Mouse (Mus musculus): ENCODE measurements around the gene Clstn2.
A peak's percentile ranks its signal among the peaks of the same experiment; 100 is the strongest.

The Clstn2 gene

GRCm38 (mm10) chr9:97950378-97951006 is 82.5 kb downstream of the Clstn2 start:
- DNase-seq: no peak

- no peak for DNase-seq
Measured at GRCm38 (mm10) chr9:97919326-97919725, 113.7 kb downstream of the Clstn2 start.

- DNase-seq: no peak
Measured at GRCm38 (mm10) chr9:97891415-97891814, 141.6 kb downstream of the Clstn2 start.

GRCm38 (mm10) chr9:97883336-97883735 is 149.6 kb downstream of the Clstn2 start:
- no peak for DNase-seq

GRCm38 (mm10) chr9:97867013-97867700 is 165.8 kb downstream of the Clstn2 start:
- no peak for DNase-seq

- no peak for DNase-seq
Measured at GRCm38 (mm10) chr9:97852859-97853258, 180.1 kb downstream of the Clstn2 start.

GRCm38 (mm10) chr9:97847873-97848838 is 184.8 kb downstream of the Clstn2 start:
- DNase-seq: peak; percentile 22

- DNase-seq: no peak
Measured at GRCm38 (mm10) chr9:97842054-97842453, 190.9 kb downstream of the Clstn2 start.

- DNase-seq: no peak
Measured at GRCm38 (mm10) chr9:97831216-97831615, 201.8 kb downstream of the Clstn2 start.

- no peak for DNase-seq
Measured at GRCm38 (mm10) chr9:97829919-97830318, 203.1 kb downstream of the Clstn2 start.

GRCm38 (mm10) chr9:97827689-97828088 is 205.3 kb downstream of the Clstn2 start:
- DNase-seq: no peak

GRCm38 (mm10) chr9:97826077-97826947 is 206.7 kb downstream of the Clstn2 start:
- DNase-seq: no peak

GRCm38 (mm10) chr9:97817116-97817515 is 215.9 kb downstream of the Clstn2 start:
- DNase-seq: no peak

- DNase-seq: no peak
Measured at GRCm38 (mm10) chr9:97816143-97816805, 216.7 kb downstream of the Clstn2 start.

- DNase-seq: no peak
Measured at GRCm38 (mm10) chr9:97813157-97813556, 219.8 kb downstream of the Clstn2 start.

- no peak for DNase-seq
Measured at GRCm38 (mm10) chr9:97807031-97807430, 225.9 kb downstream of the Clstn2 start.

GRCm38 (mm10) chr9:97793661-97794060 is 239.3 kb downstream of the Clstn2 start:
- DNase-seq: no peak

GRCm38 (mm10) chr9:97788151-97788670 is 244.8 kb downstream of the Clstn2 start:
- no peak for DNase-seq

GRCm38 (mm10) chr9:97780032-97780616 is 252.9 kb downstream of the Clstn2 start:
- DNase-seq: no peak

- no peak for DNase-seq
Measured at GRCm38 (mm10) chr9:97775770-97776169, 257.2 kb downstream of the Clstn2 start.

GRCm38 (mm10) chr9:97774991-97775390 is 258.0 kb downstream of the Clstn2 start:
- no peak for DNase-seq
